Mouse (Mus musculus): Measurements from ENCODE around the gene Sel1l3.

DNA sequence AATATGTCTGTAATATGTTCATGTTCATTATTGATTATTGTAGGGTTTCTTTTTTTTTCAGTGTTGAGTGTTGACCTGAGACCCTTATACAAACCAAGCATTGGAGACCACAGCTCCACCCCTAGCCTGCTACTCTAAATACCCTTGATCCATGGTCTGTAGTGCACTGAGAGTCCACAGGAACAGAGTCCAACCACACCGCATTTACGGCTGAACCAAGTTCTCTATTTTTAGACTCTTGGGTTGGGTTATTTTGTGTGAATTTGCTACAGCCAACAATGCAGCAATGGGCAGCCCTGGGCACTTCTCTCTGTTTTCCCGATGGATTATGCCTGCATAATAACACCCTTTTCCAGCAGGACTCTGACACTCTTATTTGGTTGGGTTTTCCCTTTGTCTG lies 54.6 kb downstream of the Sel1l3 start:
- no peak for TF ChIP-seq CTCF (IDR thresholded peaks at IDR 0.05; ENCODE audit: insufficient read depth, low read depth, low read length)
- TF ChIP-seq POLR2A (IDR thresholded peaks at IDR 0.05; ENCODE audit: insufficient read depth, low read depth, low read length): no peak
